In the genomic region with DNA sequence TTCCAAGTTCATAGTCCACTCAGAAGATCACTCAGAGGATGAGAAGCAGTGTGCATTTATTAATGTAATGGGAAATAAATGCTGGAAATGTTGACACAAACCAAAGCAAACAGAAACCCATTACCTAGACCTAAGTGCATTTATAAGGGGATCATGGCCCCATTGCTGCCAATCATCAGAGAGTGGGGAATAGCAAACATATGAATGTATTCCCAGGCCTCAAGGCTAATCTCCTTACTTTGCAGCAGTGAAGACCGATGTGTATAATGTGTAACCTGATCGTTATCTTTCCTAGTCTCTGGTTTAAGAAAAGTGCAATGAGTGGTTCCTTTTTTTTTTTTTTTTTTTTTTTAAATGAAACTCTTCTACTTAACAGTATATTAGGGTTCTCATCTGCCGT, we compare ENCODE assay signal across 35 mouse cellular contexts.
"Had no signal": no experiment of that assay in that cellular context is flagged by ENCODE, and none has a peak within 500 bp of the region (broad histone marks: within the 10 kb centered on the region; RNA-seq: fewer than 3 reads in every experiment).

No protein-coding gene starts in this region.

- H3K9me3 ChIP-seq: heart, embryonic 10.5 days; heart, embryonic 12.5 days; heart, embryonic 13.5 days; heart, embryonic 15.5 days; hindbrain, embryonic 10.5 days; hindbrain, embryonic 12.5 days; hindbrain, embryonic 13.5 days; hindbrain, embryonic 15.5 days; intestine, embryonic 15.5 days; kidney, embryonic 15.5 days had no signal

- H3K9ac ChIP-seq: heart, embryonic 12.5 days; heart, embryonic 13.5 days; heart, embryonic 15.5 days; hindbrain, embryonic 12.5 days; hindbrain, embryonic 13.5 days; hindbrain, embryonic 14.5 days; hindbrain, embryonic 15.5 days; intestine, embryonic 15.5 days; kidney, embryonic 15.5 days had no signal

- ATAC-seq: hindbrain, embryonic 16.5 days; hindbrain, postnatal 0 days; inflammation-experienced regulatory T-cells, adult 6 months; intestine, embryonic 15.5 days; intestine, embryonic 16.5 days; intestine, postnatal 0 days had no signal

- H3K4me3 ChIP-seq: heart, adult 2 months; heart, embryonic 10.5 days; heart, embryonic 12.5 days; heart, embryonic 13.5 days; heart, embryonic 15.5 days; hindbrain, embryonic 10.5 days; hindbrain, embryonic 12.5 days; hindbrain, embryonic 13.5 days; hindbrain, embryonic 15.5 days; intestine, embryonic 15.5 days; kidney, embryonic 15.5 days; layer of hippocampus, adult 2 months had no signal

- H3K27me3 ChIP-seq: heart, embryonic 12.5 days; heart, embryonic 13.5 days; heart, embryonic 15.5 days; hindbrain, embryonic 12.5 days; hindbrain, embryonic 13.5 days; hindbrain, embryonic 15.5 days; intestine, embryonic 15.5 days; kidney, embryonic 15.5 days had no signal

- H3K36me3 ChIP-seq: heart, embryonic 10.5 days; heart, embryonic 12.5 days; heart, embryonic 13.5 days; heart, embryonic 15.5 days; hindbrain, embryonic 10.5 days; hindbrain, embryonic 12.5 days; hindbrain, embryonic 13.5 days; hindbrain, embryonic 15.5 days; intestine, embryonic 15.5 days; kidney, embryonic 15.5 days had no signal

- H3K4me2 ChIP-seq: heart, embryonic 11.5 days; heart, embryonic 12.5 days; heart, embryonic 13.5 days; heart, embryonic 15.5 days; hindbrain, embryonic 12.5 days; hindbrain, embryonic 13.5 days; hindbrain, embryonic 14.5 days; hindbrain, embryonic 15.5 days; intestine, embryonic 15.5 days; kidney, embryonic 15.5 days had no signal

- DNase-seq: heart, adult 2 months; heart, postnatal 10 days; heart, postnatal 14 days; heart, postnatal 36 days; heart, postnatal 4 days; kidney, adult 11 months; kidney, adult 18-20 months; kidney, adult 8-10 months; kidney, adult 9 months; kidney, postnatal 10 days; kidney, postnatal 14 days; kidney, postnatal 25 days; kidney, postnatal 36 days; kidney, postnatal 4 days; layer of hippocampus, adult 9-11 months; layer of hippocampus, postnatal 36 days had no signal

- H3K27ac ChIP-seq: heart, adult 2 months; heart, embryonic 10.5 days; heart, embryonic 13.5 days; heart, embryonic 15.5 days; hindbrain, embryonic 10.5 days; hindbrain, embryonic 12.5 days; hindbrain, embryonic 13.5 days; hindbrain, embryonic 14.5 days; hindbrain, embryonic 15.5 days; hindbrain, postnatal 0 days; intestine, embryonic 15.5 days; kidney, embryonic 15.5 days; kidney, postnatal 0 days; layer of hippocampus, adult 2 months had no signal

- H3K4me1 ChIP-seq: heart, embryonic 10.5 days; heart, embryonic 12.5 days; heart, embryonic 13.5 days; heart, embryonic 15.5 days; hindbrain, embryonic 10.5 days; hindbrain, embryonic 12.5 days; hindbrain, embryonic 13.5 days; hindbrain, embryonic 15.5 days; intestine, embryonic 15.5 days; kidney, embryonic 15.5 days had no signal
